In the genomic region with DNA sequence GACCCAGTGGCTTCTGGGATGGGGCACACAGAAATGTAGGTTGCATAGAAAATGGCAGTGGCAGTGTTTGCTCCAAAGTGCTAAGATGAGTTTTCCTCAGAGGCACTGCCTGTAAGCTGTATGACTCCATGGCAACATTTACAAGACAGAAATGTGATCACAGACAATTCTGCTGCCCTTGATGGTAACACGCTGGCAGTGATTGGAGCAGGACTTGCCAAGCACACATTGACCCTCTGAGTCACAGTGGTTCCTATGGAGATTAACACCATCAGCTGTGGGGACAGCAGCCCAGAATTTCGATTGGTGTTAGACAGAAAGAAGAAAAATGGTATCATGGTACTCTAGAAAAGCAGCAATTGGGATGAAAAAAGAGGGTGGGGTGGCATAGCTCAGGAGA, we compare ENCODE assay signal across 20 mouse cellular contexts.
DNase-seq lines count a peak whose midpoint lies in the region; ATAC-seq and TF ChIP-seq lines count a peak whose summit lies in the region.
"Had no signal": no experiment of that assay in that cellular context is flagged by ENCODE, and none has a peak within 500 bp of the region (broad histone marks: within the 10 kb centered on the region; RNA-seq: fewer than 3 reads in every experiment).

No protein-coding gene starts in this region.

- no peak overlapping the region for H3K4me3 ChIP-seq in hindbrain, embryonic 13.5 days
- no peak overlapping the region for H3K4me3 ChIP-seq in hindbrain, embryonic 11.5 days (ENCODE audit: low read depth, low read length)
- H3K4me3 ChIP-seq in midbrain, embryonic 16.5 days (ENCODE audit: low read depth, low read length): no peak overlapping the region
- H3K4me3 ChIP-seq in midbrain, embryonic 10.5 days: no peak overlapping the region
- H3K4me3 ChIP-seq: embryonic facial prominence, embryonic 10.5 days; heart, embryonic 15.5 days had no signal

- 67% methylated on average over 2 of the region's 2 CpGs for WGBS in hindbrain, embryonic 13.5 days
- 67% methylated on average over 2 of the region's 2 CpGs for whole genome bisulfite sequencing in hindbrain, embryonic 11.5 days
- WGBS in midbrain, embryonic 16.5 days: 65% methylated on average over 2 of the region's 2 CpGs
- 77% methylated on average over 2 of the region's 2 CpGs for WGBS in midbrain, embryonic 10.5 days

- no peaks in the 10 kb centered on the region for H3K4me1 ChIP-seq in hindbrain, embryonic 13.5 days (replicated peaks)
- no peaks in the 10 kb centered on the region for H3K4me1 ChIP-seq in hindbrain, embryonic 11.5 days (replicated peaks; ENCODE audit: control insufficient read depth, insufficient read depth, low read length)
- H3K4me1 ChIP-seq in midbrain, embryonic 16.5 days (ENCODE audit: control insufficient read depth, insufficient read depth, low read length): no peaks in the 10 kb centered on the region
- H3K4me1 ChIP-seq in midbrain, embryonic 10.5 days: no peaks in the 10 kb centered on the region
- H3K4me1 ChIP-seq: embryonic facial prominence, embryonic 10.5 days; heart, embryonic 15.5 days had no signal

- no peak overlapping the region for H3K27ac ChIP-seq in hindbrain, embryonic 13.5 days
- no peak overlapping the region for H3K27ac ChIP-seq in hindbrain, embryonic 11.5 days (ENCODE audit: low read depth, low read length)
- H3K27ac ChIP-seq in midbrain, embryonic 16.5 days (ENCODE audit: low read length): no peak overlapping the region
- no peak overlapping the region for H3K27ac ChIP-seq in midbrain, embryonic 10.5 days (replicated peaks)
- H3K27ac ChIP-seq: embryonic facial prominence, embryonic 10.5 days; heart, embryonic 15.5 days had no signal

- H3K9me3 ChIP-seq in hindbrain, embryonic 13.5 days: no peaks in the 10 kb centered on the region
- H3K9me3 ChIP-seq in hindbrain, embryonic 11.5 days (ENCODE audit: control insufficient read depth, low read length): no peaks in the 10 kb centered on the region
- H3K9me3 ChIP-seq in midbrain, embryonic 16.5 days (replicated peaks; ENCODE audit: control insufficient read depth, low read length, poor library complexity, severe bottlenecking): no peaks in the 10 kb centered on the region
- no peaks in the 10 kb centered on the region for H3K9me3 ChIP-seq in midbrain, embryonic 10.5 days (replicated peaks)
- H3K9me3 ChIP-seq: embryonic facial prominence, embryonic 10.5 days; heart, embryonic 15.5 days had no signal

- H3K36me3 ChIP-seq in hindbrain, embryonic 13.5 days: no peaks in the 10 kb centered on the region
- H3K36me3 ChIP-seq in hindbrain, embryonic 11.5 days (ENCODE audit: control insufficient read depth, insufficient read depth, low read length): no peaks in the 10 kb centered on the region
- H3K36me3 ChIP-seq in midbrain, embryonic 16.5 days (ENCODE audit: control insufficient read depth, insufficient read depth, low read length): no peaks in the 10 kb centered on the region
- no peaks in the 10 kb centered on the region for H3K36me3 ChIP-seq in midbrain, embryonic 10.5 days
- H3K36me3 ChIP-seq: embryonic facial prominence, embryonic 10.5 days; heart, embryonic 15.5 days had no signal

- no peak overlapping the region for H3K9ac ChIP-seq in hindbrain, embryonic 13.5 days
- H3K9ac ChIP-seq in hindbrain, embryonic 11.5 days (ENCODE audit: low read depth, low read length): no peak overlapping the region
- H3K9ac ChIP-seq in midbrain, embryonic 16.5 days (ENCODE audit: low read depth, low read length): no peak overlapping the region
- H3K9ac ChIP-seq: heart, embryonic 15.5 days had no signal

- DNase-seq in hindbrain, embryonic 11.5 days (ENCODE audit: low spot score): no peak
- no peak for DNase-seq in midbrain, embryonic 10.5 days (ENCODE audit: low spot score)
- DNase-seq in brain, embryonic 14.5 days (ENCODE audit: low read depth): peak; percentile 29
- no peak for DNase-seq in cerebellum, postnatal 36 days
- DNase-seq: adrenal gland, adult 2 months; adrenal gland, postnatal 25 days; cerebellum, adult 11 months; cerebellum, adult 9-10 months; cerebellum, postnatal 25 days; gastrocnemius, postnatal 36 days; heart, adult 18-20 months; heart, postnatal 14 days; kidney, adult 11 months had no signal

- TF ChIP-seq CTCF in brain, embryonic 14.5 days (IDR thresholded peaks at IDR 0.05; ENCODE audit: borderline replicate concordance, extremely low read depth, insufficient read depth, insufficient read length): no peak

- 0 out of 2 replicates have a peak, but pooled peaks have one; percentile 61 for ATAC-seq in hindbrain, embryonic 13.5 days (ENCODE audit: low FRiP score)
- ATAC-seq in hindbrain, embryonic 11.5 days (ENCODE audit: low FRiP score): no peak
- ATAC-seq in midbrain, embryonic 16.5 days: peak; percentile 67; the same call in 1 of the 2 replicates
- ATAC-seq: forebrain, embryonic 14.5 days had no signal

- TF ChIP-seq POLR2A in brain, embryonic 14.5 days (IDR thresholded peaks at IDR 0.05; ENCODE audit: borderline replicate concordance, extremely low read depth, insufficient read depth, insufficient read length, poor library complexity, severe bottlenecking): no peak

- no peaks in the 10 kb centered on the region for H3K27me3 ChIP-seq in hindbrain, embryonic 13.5 days
- no peaks in the 10 kb centered on the region for H3K27me3 ChIP-seq in hindbrain, embryonic 11.5 days (ENCODE audit: control insufficient read depth, insufficient read depth, low read length)
- H3K27me3 ChIP-seq in midbrain, embryonic 16.5 days (ENCODE audit: control insufficient read depth, insufficient read depth, low read depth, low read length): no peaks in the 10 kb centered on the region
- H3K27me3 ChIP-seq in midbrain, embryonic 10.5 days (ENCODE audit: low read depth, poor library complexity, severe bottlenecking): no peaks in the 10 kb centered on the region
- H3K27me3 ChIP-seq: CH12.LX; heart, embryonic 15.5 days had no signal

- H3K4me2 ChIP-seq in hindbrain, embryonic 13.5 days: no peak overlapping the region
- H3K4me2 ChIP-seq in hindbrain, embryonic 11.5 days (replicated peaks; ENCODE audit: low read depth, low read length): no peak overlapping the region
- no peak overlapping the region for H3K4me2 ChIP-seq in midbrain, embryonic 16.5 days (ENCODE audit: low read length)
- H3K4me2 ChIP-seq: heart, embryonic 11.5 days; heart, embryonic 15.5 days had no signal
